Mouse (Mus musculus): ENCODE data around the gene Tmprss13.

- TF ChIP-seq CTCF (IDR thresholded peaks at IDR 0.05; ENCODE audit: insufficient read depth, low read depth, low read length) = no peak
- TF ChIP-seq POLR2A (IDR thresholded peaks at IDR 0.05; ENCODE audit: insufficient read depth, low read depth, low read length) = no peak
Measured at GRCm38 (mm10) chr9:45337406-45337805, 18.5 kb downstream of the Tmprss13 start.
